Mouse (Mus musculus): ENCODE data around the gene Mpp3. TPM values are rescaled to one million over a fixed set of nuclear protein-coding genes. Genes with fewer than 3 reads are reported as not detected.

Gene Mpp3
- under 1 TPM in 1 of 2 experiments, not detected in 1; 0.42 TPM for polyA plus RNA-seq (2017; shearing (Covaris generic))

GRCm38 (mm10) chr11:102028087-102028816 lies at the start of gene Mpp3:
TSS of gene Mpp3 (minus strand) at chr11:102028461.
- ATAC-seq: no peak

- no peak for ATAC-seq
These were observed 45.5 kb upstream of the Mpp3 start for GRCm38 (mm10) chr11:102073722-102074121.

- ATAC-seq: no peak
These were observed 44.5 kb upstream of the Mpp3 start for GRCm38 (mm10) chr11:102072729-102073128.

DNA sequence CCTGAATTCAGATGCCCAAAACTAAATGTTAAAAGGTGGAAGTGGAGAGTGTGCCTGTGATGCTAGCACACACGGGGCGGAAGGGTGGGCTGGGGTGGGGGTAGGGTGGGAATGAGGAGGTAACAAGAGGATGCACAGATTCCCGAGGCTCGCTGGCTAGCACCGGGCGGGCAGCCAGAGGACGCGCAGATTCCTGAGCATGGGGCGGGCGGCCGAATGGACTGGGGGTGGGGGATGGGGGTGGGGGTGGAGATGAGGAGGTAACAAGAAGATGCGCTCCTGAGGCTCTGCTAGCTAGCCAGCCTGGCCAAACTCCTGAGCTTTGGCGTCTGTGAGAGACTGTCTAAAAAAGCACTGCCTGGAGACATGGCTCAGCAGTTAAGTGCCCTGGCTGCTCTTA lies 42.2 kb upstream of the Mpp3 start:
- ATAC-seq: no peak

- no peak for ATAC-seq
These were observed 41.4 kb upstream of the Mpp3 start for GRCm38 (mm10) chr11:102069633-102070032.

DNA sequence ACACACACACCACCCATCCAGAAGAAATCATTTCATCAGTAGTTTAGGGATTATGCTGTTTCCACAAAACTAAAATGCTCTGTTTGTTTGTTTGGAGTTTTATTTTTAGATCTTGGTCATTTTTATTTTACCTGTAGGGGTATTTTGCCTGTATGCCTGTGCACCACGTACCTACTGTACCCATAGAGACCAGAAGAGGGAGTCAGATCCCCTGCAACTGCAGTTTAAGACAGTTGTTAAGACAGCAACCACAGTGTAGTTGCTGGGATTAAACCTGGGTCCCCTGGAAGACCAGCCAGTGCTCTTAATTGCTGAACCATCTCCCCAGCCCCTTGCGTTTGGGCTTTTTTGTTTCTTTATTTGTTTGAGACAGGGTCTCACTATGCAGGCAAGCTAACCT lies 40.7 kb upstream of the Mpp3 start:
- ATAC-seq: no peak

GRCm38 (mm10) chr11:102063076-102063475 lies 34.8 kb upstream of the Mpp3 start:
- no peak for ATAC-seq

DNA sequence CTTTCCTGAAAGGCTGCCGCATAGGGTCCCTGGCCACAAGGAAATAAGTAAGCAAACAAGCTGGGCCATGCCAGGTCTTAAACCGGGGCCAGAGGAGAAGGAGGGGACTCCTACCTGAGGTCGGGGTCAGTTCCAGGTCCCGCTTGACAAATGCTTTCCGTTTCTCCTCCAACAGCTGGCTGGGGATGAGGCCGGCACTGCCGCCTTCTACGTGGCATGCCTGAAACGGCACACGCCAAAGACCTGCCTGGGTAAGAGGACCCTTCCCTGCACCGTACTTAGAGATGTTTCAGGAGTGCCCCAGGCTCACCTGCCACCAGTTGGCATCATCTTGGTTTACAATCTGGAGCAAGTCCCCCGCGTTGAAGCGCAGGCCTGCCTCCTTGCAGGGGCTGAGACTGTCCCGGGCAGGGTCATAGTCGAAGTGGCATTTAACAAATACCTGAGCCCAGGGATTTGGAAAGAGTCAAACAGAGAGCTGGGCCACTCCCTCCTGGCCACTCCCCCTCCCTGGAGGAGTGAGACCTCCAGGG lies 33.7 kb upstream of the Mpp3 start:
- ATAC-seq: no peak

- peak; percentile 37 for ATAC-seq
These were observed 33.1 kb upstream of the Mpp3 start for GRCm38 (mm10) chr11:102061236-102061940.

DNA sequence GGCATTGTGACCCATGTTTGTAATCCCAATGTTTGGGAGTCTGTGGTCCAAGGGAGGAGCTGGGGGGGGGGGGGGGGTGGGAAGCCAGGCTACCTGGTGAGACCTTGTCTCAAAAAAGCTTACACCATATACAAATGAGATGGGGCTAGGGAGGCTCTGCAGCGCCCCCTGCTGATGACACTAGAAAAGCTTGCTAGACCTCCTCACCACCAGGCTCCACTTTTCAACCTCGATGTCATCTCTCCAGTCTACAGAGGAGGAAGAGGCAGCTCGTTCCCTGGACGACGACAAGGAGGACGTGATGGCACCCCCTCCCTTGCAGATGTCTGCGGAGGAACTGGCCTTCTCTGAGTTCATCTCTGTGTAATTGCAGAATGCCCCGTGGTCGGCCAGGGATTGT lies 25.6 kb upstream of the Mpp3 start:
- ATAC-seq: no peak

GRCm38 (mm10) chr11:102053183-102053582 lies 24.9 kb upstream of the Mpp3 start:
- ATAC-seq: no peak

GRCm38 (mm10) chr11:102052697-102053096 lies 24.4 kb upstream of the Mpp3 start:
- ATAC-seq: no peak

DNA sequence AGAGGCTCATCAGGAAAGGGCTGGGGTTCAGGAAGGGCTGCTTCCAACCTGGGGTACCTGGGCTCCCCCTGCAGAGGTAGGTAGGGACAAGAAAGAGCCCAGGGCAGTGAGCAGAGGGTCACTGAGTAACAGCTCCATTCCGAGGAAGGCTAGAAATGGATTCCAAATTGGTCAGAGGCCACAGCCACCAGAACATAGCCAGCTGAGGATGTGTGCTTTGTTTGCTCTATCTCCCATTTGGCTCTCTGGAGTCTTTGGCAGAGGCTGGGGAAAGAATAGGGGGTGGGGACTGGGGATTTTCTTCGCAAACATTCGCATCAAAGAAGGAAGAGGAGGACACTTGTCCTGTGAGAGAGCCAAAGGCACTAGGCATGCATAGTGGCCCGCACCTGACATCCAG lies 23.7 kb upstream of the Mpp3 start:
- ATAC-seq: no peak

- no peak for ATAC-seq
These were observed 23.3 kb upstream of the Mpp3 start for GRCm38 (mm10) chr11:102051541-102051940.

DNA sequence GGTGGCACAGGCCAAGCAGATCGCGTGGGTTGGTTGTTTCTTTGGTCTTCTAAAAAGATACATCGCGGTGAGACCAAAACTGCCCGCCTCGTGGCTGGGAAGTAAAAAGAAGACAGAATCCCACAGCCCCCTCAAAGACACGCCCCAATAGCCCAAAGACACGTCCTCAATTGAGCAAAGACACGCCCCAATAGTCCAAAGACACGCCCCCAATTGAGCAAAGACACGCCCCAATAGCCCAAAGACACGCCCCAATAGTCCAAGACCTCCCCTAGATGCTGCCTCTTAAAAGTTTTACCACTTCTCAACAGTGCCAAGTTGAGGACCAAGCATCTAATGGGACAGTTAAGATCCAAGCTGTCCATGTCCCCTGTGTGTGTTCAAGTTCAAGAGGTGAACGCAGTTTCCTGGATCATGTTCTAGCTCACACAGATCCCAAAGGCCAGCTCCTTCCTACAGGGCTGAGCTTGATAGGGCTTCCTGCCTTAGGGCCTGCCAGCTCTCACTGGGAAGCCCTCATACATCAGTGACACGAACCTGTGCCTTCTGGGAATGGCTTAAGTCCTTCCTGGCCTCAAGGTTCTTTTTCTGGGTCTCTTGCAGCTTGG lies 21.7 kb upstream of the Mpp3 start:
- ATAC-seq: no peak

DNA sequence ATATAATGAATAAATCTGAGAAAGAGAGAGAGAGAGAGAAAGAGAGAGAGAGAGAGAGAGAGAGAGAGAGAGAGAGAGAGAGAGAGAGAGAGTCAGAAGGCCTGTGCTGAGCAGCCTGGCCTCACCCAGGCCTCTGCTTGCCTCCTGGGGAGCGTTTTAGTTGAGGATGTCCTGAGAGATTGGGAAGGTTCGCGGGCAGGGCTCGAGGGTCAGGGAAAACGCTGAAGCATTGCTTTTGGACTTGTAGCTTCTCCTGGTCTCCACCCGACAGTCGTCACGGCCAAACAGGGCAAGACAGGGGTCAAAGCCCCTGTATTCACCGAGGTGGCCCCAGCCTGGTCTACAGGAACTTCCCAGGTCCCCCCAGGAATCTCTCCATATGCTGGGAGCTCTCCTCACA lies 18.3 kb upstream of the Mpp3 start:
- no peak for ATAC-seq

GRCm38 (mm10) chr11:102044691-102045212 lies 16.5 kb upstream of the Mpp3 start:
- ATAC-seq: no peak

DNA sequence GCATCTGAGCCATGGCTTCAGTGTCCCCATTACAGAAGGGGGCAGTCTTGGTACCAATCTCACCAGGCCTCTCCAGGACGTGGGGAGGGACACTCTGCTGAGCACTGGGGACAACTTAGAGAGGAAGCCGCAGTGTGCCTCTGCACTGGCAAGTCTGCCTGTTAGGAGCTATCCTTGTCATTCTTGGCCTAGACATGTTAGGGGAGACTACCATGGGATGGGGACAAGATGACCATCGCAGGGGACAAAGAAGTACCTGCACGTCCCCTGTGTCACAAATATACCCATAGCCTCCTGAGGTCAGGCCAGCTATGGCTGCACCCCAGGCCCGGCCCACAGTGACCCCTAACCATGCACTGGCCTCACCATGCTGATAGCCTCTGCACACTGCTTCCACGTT lies 15.1 kb upstream of the Mpp3 start:
- ATAC-seq: no peak

- ATAC-seq: no peak
These were observed 14.7 kb upstream of the Mpp3 start for GRCm38 (mm10) chr11:102042971-102043370.

DNA sequence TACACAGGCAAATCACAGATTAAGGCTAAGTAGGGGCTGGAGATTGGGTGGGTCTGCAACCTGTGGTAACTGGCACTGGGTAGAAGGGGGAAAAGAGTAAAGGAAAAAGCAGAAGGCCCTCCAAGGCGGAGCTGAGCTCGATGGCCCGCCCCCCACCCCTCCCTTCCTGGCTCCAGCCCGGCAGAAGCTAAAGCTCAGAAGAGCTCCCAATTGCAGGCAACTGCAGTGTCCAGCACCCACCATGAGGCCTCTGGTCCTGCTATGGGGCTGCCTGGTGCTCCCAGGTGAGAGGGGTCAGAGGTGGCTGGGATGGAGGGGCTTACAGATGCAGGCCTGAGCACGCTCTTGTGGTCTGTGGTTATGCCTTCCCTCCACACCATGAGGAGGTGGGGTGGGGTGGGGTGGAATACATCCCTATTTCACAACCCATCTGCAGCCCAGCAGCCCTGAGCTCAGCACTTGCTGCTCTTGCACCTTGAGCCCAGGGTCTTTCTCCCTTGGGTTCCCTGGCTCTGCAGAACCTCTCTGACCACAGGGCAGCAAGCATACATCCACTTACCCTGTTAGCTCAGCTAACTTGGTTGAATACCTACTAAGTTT lies 13.2 kb upstream of the Mpp3 start, which contains the start of gene Cd300lg:
TSS of gene Cd300lg (plus strand) at position 160 of the 600 bp plus-strand sequence.
- no peak for ATAC-seq

- ATAC-seq: no peak
These were observed 12.4 kb upstream of the Mpp3 start for GRCm38 (mm10) chr11:102040646-102041045.

DNA sequence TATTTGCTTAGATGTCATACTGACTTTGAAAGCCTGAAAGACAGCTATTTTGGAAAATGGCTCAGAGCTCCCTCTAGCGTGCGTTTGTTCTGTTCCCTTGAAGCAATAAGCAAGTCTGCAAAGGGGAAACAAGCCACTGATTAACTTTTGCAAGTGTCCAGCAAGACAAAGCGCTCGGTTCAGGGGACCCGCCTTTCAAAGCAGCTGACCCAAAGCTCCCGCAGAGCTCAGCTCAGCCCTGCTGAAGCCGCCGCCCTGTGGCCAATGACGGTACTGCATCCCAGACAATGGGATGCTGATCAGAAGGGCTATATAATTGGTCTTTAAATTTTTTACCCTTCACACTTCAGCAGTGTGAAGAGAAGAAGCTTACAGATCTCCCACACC lies 11.9 kb upstream of the Mpp3 start:
- ATAC-seq: no peak
